8 mouse cellular contexts compared by ENCODE assay signal in the genomic region with DNA sequence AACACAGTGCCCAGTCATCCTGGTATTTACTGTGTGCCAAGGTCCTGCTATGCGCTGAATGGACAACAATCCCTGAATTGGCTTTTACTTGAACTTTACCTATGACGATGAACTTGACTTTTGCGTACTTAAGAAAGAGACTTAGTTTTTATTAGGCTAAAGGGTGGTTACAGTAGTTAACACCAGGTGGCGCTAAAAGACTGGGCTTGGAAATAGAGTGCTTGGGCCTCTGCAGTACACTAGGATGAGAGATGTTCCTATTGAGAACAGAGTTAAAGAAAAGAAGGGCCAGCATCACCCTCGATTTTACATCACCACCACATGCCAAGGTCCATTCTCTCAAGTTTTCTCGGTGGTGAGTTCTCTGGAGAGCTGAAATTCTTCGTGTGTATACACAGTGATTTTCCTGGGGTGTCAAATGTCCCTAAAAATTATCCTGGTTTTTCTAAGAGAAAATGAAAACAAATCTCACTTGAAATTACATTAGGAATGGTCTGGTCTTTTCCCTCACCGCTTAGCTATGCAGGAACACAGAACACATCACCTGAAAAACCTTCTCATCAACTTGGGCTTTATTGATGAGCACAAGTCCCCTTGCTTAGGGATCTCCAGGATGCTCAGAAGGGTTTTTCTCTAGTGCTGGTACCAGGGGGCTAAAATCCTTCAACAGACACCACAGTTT.
DNase-seq lines count a peak whose midpoint lies in the region; ATAC-seq lines count a peak whose summit lies in the region.

No protein-coding gene starts in this region.

- 34% methylated on average over 8 of the region's 8 CpGs for WGBS in liver, embryonic 11.5 days
- WGBS in forebrain, embryonic 12.5 days, result 39% methylated on average over 8 of the region's 8 CpGs
- 31% methylated on average over 8 of the region's 8 CpGs for WGBS in hindbrain, embryonic 15.5 days

- peak; percentile 4 for DNase-seq in liver
- DNase-seq in liver, embryonic 11.5 days (ENCODE audit: low spot score), result no peak
- DNase-seq in c-Kit-positive CD71-positive TER-119-negative erythroid progenitor cells, embryonic 14.5 days (ENCODE audit: low read depth), result peak; percentile 10
- DNase-seq in layer of hippocampus, postnatal 10 days (ENCODE audit: low spot score in 2 of 2), result peak; percentile 70 to 78
- peak; percentile 62 for DNase-seq in splenic B cell, adult 2 months (ENCODE audit: low read depth, low spot score)

- no peak overlapping the region for H3K9ac ChIP-seq in liver, embryonic 11.5 days (ENCODE audit: low read depth, low read length)
- H3K9ac ChIP-seq in forebrain, embryonic 12.5 days, result no peak overlapping the region
- H3K9ac ChIP-seq in hindbrain, embryonic 15.5 days, result no peak overlapping the region

- no peaks in the 10 kb centered on the region for H3K27me3 ChIP-seq in liver, embryonic 11.5 days (replicated peaks; ENCODE audit: control insufficient read depth, insufficient read depth, low read length)
- no peaks in the 10 kb centered on the region for H3K27me3 ChIP-seq in forebrain, embryonic 12.5 days
- no peaks in the 10 kb centered on the region for H3K27me3 ChIP-seq in hindbrain, embryonic 15.5 days
- no peaks in the 10 kb centered on the region for H3K27me3 ChIP-seq in splenic B cell, adult 2 months (ENCODE audit: control insufficient read depth, insufficient read depth, low read length, poor library complexity, severe bottlenecking)

- no peak overlapping the region for H3K4me2 ChIP-seq in liver, embryonic 11.5 days
- H3K4me2 ChIP-seq in forebrain, embryonic 12.5 days, result no peak overlapping the region
- no peak overlapping the region for H3K4me2 ChIP-seq in hindbrain, embryonic 15.5 days

- no peaks in the 10 kb centered on the region for H3K36me3 ChIP-seq in liver, embryonic 11.5 days (ENCODE audit: control insufficient read depth, insufficient read depth, low read length)
- H3K36me3 ChIP-seq in forebrain, embryonic 12.5 days (replicated peaks), result no peaks in the 10 kb centered on the region
- no peaks in the 10 kb centered on the region for H3K36me3 ChIP-seq in hindbrain, embryonic 15.5 days
- H3K36me3 ChIP-seq in splenic B cell, adult 2 months (ENCODE audit: control insufficient read depth, insufficient read depth, low read length, poor library complexity, severe bottlenecking), result no peaks in the 10 kb centered on the region

- H3K27ac ChIP-seq in liver, embryonic 11.5 days (ENCODE audit: low read depth, low read length), result no peak overlapping the region
- no peak overlapping the region for H3K27ac ChIP-seq in forebrain, embryonic 12.5 days
- H3K27ac ChIP-seq in hindbrain, embryonic 15.5 days (replicated peaks), result no peak overlapping the region

- ATAC-seq in liver, embryonic 11.5 days (replicated peaks; ENCODE audit: low FRiP score), result no peak
- peak; percentile 85 for ATAC-seq in forebrain, embryonic 12.5 days (ENCODE audit: low FRiP score)
- ATAC-seq in hindbrain, embryonic 15.5 days (ENCODE audit: low FRiP score, low read depth), result peak; percentile 94
- peak; percentile 68; the same call in 1 of the 2 replicates for ATAC-seq in megakaryocyte-erythroid progenitor cell, adult 5-6 weeks (replicated peaks; ENCODE audit: low FRiP score, low TSS enrichment, poor library complexity, severe bottlenecking)

- no peaks in the 10 kb centered on the region for H3K4me1 ChIP-seq in liver, embryonic 11.5 days (replicated peaks; ENCODE audit: control insufficient read depth, insufficient read depth, low read length)
- H3K4me1 ChIP-seq in forebrain, embryonic 12.5 days, result 0 out of 2 replicates have a peak, but pooled peaks cover 4% of the 10 kb centered on the region
- no peaks in the 10 kb centered on the region for H3K4me1 ChIP-seq in hindbrain, embryonic 15.5 days (replicated peaks)

- no peak overlapping the region for H3K4me3 ChIP-seq in liver, embryonic 11.5 days (ENCODE audit: low read depth, low read length)
- H3K4me3 ChIP-seq in forebrain, embryonic 12.5 days (replicated peaks), result no peak overlapping the region
- H3K4me3 ChIP-seq in hindbrain, embryonic 15.5 days, result no peak overlapping the region

- no peaks in the 10 kb centered on the region for H3K9me3 ChIP-seq in liver, embryonic 11.5 days (ENCODE audit: control insufficient read depth, low read length)
- no peaks in the 10 kb centered on the region for H3K9me3 ChIP-seq in forebrain, embryonic 12.5 days
- H3K9me3 ChIP-seq in hindbrain, embryonic 15.5 days, result no peaks in the 10 kb centered on the region
